Mouse (Mus musculus) frontal cortex, postnatal 10 days (tissue): Measurements from ENCODE around the gene Top1.

Experiments used
- DNase-seq, 2 experiments: peaks; one replicate each; pipeline ENCODE4 v3.0.0; 2022; ENCODE audit warnings: low spot score in 2 of 2, mixed read lengths in 1 of 2

Gene Top1

GRCm38 (mm10) chr2:160718811-160719210 lies 73.1 kb downstream of the Top1 start:
- DNase-seq = peak in 1 of 2 experiments; percentile 19

GRCm38 (mm10) chr2:160722714-160723113 lies 77.0 kb downstream of the Top1 start:
- DNase-seq = no peak

GRCm38 (mm10) chr2:160723613-160724375 lies 78.1 kb downstream of the Top1 start:
- no peak for DNase-seq

- DNase-seq = peak in 1 of 2 experiments; percentile 7
Measured at GRCm38 (mm10) chr2:160724536-160724935, 78.8 kb downstream of the Top1 start.

DNA sequence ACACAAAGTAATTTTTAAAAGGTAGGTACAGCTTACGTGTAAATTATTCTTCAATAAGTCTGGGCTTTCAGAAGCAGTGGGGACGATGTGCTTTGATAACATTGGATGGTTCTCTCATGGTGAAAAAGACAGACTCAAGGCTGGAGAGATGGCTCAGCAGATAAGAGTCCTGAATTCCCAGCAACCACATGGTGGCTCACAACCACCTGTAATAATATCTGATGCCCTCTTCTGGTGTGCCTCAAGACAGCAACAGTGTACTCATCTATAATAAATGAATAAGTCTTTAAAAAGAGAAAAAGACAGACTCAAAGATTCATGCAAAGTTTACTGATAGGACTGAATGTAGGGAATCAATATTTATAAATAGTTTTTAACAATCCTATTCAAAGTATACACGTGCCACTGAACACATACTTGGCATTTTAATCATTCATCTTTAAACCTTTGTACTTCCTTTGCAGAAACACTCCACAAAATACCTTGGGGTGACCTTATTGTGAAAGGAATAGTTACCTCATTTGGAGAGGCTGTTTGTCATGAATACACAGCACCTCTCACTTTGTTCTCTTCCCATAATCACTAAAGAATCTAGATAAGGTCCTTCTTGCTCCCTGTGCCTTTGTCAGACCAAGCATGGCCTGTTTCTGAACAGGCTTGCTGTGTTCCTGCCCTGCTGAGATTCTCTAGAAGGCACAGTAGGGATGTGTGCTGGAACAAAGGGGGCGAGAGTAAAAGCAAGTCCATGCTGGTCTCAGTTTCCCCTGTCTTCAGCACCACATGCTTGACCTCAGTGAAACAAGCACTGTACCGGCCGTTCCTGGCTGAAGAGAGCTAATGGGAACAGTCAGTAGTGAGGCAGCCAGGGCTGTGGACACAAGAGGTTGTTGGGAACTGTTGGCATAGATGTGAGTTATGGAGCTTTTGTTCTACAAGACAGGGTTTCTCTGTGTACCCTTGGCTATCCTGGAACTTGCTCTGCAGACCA lies 80.5 kb downstream of the Top1 start:
- no peak for DNase-seq

DNA sequence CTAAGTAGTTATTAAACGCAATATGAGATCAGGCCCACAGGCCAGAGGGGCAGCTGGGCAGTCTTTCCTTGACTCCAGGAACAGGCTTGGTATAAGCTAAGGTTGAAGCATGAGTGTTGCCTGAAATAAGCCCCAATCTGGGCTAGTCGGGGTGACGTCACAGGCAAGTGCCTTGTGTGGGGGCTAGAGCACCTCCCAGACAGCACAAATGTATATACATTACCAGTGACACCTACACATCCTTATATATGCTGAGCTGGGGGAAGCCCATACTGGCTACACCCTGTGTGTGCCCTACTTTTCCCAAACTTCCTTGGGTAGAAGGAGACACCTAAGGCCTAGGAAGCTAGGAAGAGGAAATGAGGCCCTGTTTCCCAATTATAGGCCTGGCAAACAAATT lies 83.3 kb downstream of the Top1 start:
- DNase-seq = no peak

DNA sequence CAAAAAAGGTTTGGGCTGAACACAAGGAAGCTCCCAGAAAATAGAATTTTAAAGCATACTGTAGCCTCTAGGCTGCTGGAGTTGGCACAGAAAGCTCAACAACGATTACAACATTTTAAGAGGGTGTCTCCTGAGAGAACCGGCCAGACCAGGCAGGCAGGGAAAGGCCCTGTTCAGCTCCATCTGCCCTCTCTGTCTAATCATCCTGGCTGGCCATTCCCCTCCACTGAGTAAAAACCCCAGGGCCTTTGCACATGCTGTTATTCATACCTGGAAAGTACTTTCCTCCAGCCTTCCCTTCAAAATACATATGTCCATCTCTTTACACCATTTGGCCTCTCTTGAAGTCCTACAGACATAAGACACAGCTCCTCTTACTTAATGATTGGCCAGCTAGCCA lies 83.7 kb downstream of the Top1 start:
- no peak for DNase-seq

DNA sequence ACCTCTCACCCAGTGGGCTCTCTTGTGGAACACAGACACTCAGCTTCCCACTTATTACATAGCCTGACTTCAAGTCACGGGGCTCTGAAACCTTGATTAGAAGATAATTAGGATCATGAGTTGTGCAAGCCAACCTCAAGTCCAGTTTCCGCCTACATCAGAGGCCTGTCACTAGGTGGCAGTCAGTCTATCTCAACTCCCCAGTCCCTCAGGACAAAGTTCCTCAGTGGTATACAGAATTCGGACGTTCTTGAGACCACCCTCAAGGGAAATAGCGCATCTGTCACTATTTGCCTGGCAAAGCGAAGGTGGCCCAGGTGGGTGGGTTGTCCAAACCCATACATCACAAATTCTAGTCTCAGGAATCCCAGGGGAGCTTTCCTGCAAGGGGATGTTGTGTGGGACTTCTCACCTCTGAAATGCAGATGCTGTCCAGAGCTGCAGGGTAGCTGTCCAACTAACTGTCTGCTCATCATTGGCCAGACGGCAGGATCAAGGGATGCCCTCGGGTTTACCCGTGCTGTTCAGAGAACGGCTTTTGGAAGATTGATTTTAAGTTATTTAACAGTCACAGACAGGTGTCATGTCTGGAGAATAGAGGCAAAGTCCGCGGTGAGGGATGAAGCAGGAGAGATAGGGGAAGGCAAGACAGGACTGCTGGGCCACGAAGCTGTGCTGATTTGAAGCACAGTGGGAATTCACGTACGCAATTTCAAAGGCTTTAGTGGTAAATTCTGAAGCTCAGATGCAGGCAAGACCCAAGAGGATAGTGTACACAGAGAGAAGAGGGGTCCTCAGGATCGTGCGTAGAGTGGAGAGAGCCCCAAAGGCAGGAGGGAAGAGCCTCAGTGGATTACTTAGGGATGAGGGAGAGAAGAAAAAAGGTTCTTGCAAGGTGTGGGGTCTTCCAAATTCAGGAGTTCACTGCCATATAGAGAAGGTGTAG lies 84.4 kb downstream of the Top1 start:
- no peak for DNase-seq

DNA sequence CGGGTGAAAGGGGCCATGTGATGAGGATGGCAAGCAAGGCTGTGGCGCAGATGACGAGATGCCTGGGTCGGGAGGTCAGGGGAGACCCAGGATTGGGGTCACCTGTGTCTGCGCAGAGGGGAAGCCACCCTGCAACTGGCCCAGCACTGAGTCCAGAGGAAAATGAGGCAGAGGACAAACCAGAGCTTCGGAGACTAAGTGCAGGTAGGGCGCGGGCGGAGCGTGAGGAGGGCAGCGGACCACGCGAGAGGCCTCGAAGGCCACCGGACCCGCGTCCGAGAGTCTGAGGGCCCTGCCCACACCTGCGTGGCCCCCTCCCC lies 85.1 kb downstream of the Top1 start:
- DNase-seq = no peak

- DNase-seq = peak; percentile 92 to 94
Measured at GRCm38 (mm10) chr2:160731117-160731838, 85.6 kb downstream of the Top1 start, which contains the start of gene Plcg1. TSS of gene Plcg1 (plus strand) at chr2:160731300.

GRCm38 (mm10) chr2:160731839-160732261 lies 86.2 kb downstream of the Top1 start:
- peak; percentile 73 to 81 for DNase-seq

DNA sequence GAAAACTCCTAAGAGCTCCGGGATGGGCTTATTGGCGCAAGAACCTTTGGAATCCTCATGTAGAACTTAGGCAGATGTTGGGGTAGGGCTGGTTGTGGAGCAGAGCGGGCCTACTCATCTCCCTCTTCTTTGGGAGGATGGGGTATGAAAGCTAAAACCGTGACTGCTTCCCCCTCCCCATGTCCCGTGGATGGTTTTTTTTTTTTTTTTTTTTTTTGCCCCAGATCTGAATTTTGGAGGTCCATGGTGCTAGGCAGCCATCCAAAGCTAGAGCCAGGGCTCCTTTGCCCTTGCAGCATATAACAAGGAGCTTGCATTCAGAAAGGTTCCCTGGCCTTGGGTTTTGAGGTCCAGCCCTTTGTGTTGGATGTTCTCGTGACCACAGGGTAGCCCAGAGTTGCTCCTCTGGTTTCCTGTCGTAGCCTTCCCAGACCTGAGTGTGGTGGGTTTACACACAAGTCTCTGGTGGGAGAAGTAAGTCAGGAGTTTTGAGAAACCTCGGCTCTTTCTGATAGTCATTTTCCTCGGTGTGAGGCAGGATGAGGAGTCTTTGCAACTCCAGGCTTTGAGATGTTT lies 86.8 kb downstream of the Top1 start:
- DNase-seq = no peak

DNA sequence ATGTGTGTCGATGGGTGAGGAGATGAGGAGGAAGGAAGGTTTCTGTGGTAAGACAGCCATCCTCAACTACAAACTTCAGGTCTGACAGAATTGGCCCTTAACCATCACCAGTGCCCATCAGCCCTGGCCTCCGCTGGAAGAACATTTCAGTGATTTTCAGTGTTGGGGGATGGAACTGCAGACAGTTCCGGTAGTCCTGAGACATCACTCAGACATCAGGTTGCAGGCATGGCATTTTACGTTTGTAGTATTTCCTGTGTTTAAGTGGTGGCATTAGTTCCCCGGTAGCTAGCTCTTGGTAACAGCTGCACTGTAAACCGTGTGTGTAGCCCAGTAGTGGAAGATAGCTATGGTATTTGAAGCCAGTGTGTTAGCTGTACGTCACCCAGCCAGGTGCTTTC lies 87.4 kb downstream of the Top1 start:
- DNase-seq = no peak

GRCm38 (mm10) chr2:160734331-160734730 lies 88.6 kb downstream of the Top1 start:
- DNase-seq = no peak

- no peak for DNase-seq
Measured at GRCm38 (mm10) chr2:160735706-160736310, 90.1 kb downstream of the Top1 start.

GRCm38 (mm10) chr2:160736466-160736865 lies 90.8 kb downstream of the Top1 start:
- DNase-seq = no peak

GRCm38 (mm10) chr2:160738354-160738753 lies 92.7 kb downstream of the Top1 start:
- DNase-seq = no peak

GRCm38 (mm10) chr2:160739647-160740356 lies 94.1 kb downstream of the Top1 start:
- DNase-seq = no peak

DNA sequence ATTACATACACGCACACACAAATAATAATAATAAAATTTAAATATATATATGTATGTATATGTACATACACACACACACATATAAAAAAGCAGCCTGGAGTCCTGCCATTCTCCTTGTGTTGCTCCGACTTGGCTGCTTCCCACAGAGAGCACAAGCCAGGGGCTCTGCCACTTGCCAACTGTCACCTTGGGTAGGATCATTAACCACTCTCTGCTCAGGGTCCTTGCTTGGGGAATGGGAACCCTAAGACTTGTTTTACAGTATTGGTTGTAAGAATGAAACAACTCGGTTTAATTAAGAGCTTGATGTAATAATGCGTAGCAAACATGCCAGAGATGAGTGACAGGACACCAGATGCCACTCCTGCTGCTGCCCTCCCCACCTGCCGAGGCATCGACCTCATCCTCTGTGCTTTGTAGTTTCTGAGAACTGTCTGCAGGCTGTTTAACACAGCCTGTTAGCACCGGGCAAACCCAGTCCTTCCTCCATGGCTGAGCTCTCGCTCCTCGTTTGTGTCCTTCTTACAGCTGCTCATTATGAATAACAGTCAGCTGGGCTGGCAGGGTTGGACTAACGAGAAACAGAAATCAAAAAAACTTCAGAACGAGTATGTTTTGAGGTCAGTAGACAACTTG lies 95.0 kb downstream of the Top1 start:
- no peak for DNase-seq
